Mouse (Mus musculus) c-Kit-negative CD71-positive TER-119-positive erythroid progenitor cells, embryonic 14.5 days (primary cell): ENCODE measurements around the gene Kalrn.
"Not testable (repeated sequence)": the region's sequence is repeated elsewhere in the genome, so short reads cannot be mapped to it uniquely, and the experiment has no call there.

Experiments
- DNase-seq: peaks from one replicate; pipeline ENCODE4 v3.0.0-alpha.2; 2013; ENCODE audit warnings: low read depth, low spot score

Gene Kalrn

GRCm38 (mm10) chr16:34113150-34113549, 460.2 kb downstream of the Kalrn start:
- no peak for DNase-seq

GRCm38 (mm10) chr16:34112490-34112889, 460.8 kb downstream of the Kalrn start:
- no peak for DNase-seq

- DNase-seq, result no peak
These were observed 462.3 kb downstream of the Kalrn start for GRCm38 (mm10) chr16:34110840-34111625.

- DNase-seq, result no peak
These were observed 468.9 kb downstream of the Kalrn start for GRCm38 (mm10) chr16:34104427-34104826.

- no peak for DNase-seq
These were observed 470.6 kb downstream of the Kalrn start for GRCm38 (mm10) chr16:34102742-34103141.

GRCm38 (mm10) chr16:34099795-34100194, 473.5 kb downstream of the Kalrn start:
- no peak for DNase-seq

- DNase-seq, result no peak
These were observed 477.7 kb downstream of the Kalrn start for GRCm38 (mm10) chr16:34095548-34096141.

GRCm38 (mm10) chr16:34095093-34095465, 478.3 kb downstream of the Kalrn start:
- DNase-seq, result no peak

GRCm38 (mm10) chr16:34094446-34095092, 478.8 kb downstream of the Kalrn start:
- DNase-seq, result no peak

GRCm38 (mm10) chr16:34093734-34094445, 479.4 kb downstream of the Kalrn start:
- no peak for DNase-seq

- no peak for DNase-seq
These were observed 483.7 kb downstream of the Kalrn start for GRCm38 (mm10) chr16:34089528-34090095.

GRCm38 (mm10) chr16:34089022-34089421, 484.3 kb downstream of the Kalrn start:
- no peak for DNase-seq

- no peak for DNase-seq
These were observed 485.0 kb downstream of the Kalrn start for GRCm38 (mm10) chr16:34088331-34088730.

GRCm38 (mm10) chr16:34084135-34084920, 489.0 kb downstream of the Kalrn start:
- no peak for DNase-seq

- no peak for DNase-seq
These were observed 490.6 kb downstream of the Kalrn start for GRCm38 (mm10) chr16:34082494-34083469.

- no peak for DNase-seq
These were observed 491.5 kb downstream of the Kalrn start for GRCm38 (mm10) chr16:34081683-34082438.

- not testable (repeated sequence) for DNase-seq
These were observed 492.0 kb downstream of the Kalrn start for GRCm38 (mm10) chr16:34081314-34081682.

- no peak for DNase-seq
These were observed 492.5 kb downstream of the Kalrn start for GRCm38 (mm10) chr16:34080818-34081217.

- no peak for DNase-seq
These were observed 493.8 kb downstream of the Kalrn start for GRCm38 (mm10) chr16:34079511-34079910.
